Mouse (Mus musculus) limb, embryonic 10.5 days (tissue): ENCODE measurements around the gene Wwox. TPM values are rescaled to one million over a fixed set of nuclear protein-coding genes. Genes with fewer than 3 reads are reported as not detected.

ENCODE experiments used
- DNase-seq: peaks from one replicate; pipeline ENCODE4 v3.0.0-alpha.2; 2017; ENCODE audit warnings: low spot score
- H3K27ac ChIP-seq: fragments of 300-500 bp; sonication (generic); 2 replicates; pipeline ENCODE4 v1.5.1; 2016; ENCODE audit warnings: mild to moderate bottlenecking
- H3K27me3 ChIP-seq: fragments of 300-500 bp; sonication (generic); 2 replicates; pipeline ENCODE4 v1.6.1; 2016; ENCODE audit warnings: low read depth, mild to moderate bottlenecking; ENCODE audit not compliant: poor library complexity, severe bottlenecking
- H3K36me3 ChIP-seq: fragments of 300-500 bp; sonication (generic); 2 replicates; pipeline ENCODE4 v1.6.1; 2016; ENCODE audit warnings: mild to moderate bottlenecking, moderate library complexity
- H3K4me1 ChIP-seq: fragments of 300-500 bp; sonication (generic); 2 replicates; pipeline ENCODE4 v1.6.1; 2016
- H3K4me3 ChIP-seq: fragments of 300-500 bp; sonication (generic); 2 replicates; pipeline ENCODE4 v1.5.1; 2016; ENCODE audit warnings: mild to moderate bottlenecking, moderate library complexity
- H3K9me3 ChIP-seq: fragments of 300-500 bp; sonication (generic); replicated peaks from 2 replicates; pipeline ENCODE4 v1.6.1; 2016; ENCODE audit warnings: mild to moderate bottlenecking
- WGBS: fragments of 180-500 bp; shearing (Covaris S2); methylation state at CpG from one replicate; pipeline ENCODE4 v1.1.7; 2016; 5-methylcytosine and 5-hydroxymethylcytosine counted together
- polyA plus RNA-seq: library from polyadenylated mRNA; unstranded; fragments of >200 nt; fragmentation: Nextera tagmentation; extraction: Ambion mirVana; gene quantifications from 2 replicates; pipeline ENCODE4 v1.2.1, GENCODE M21; 2016

The Wwox gene
- polyA plus RNA-seq, 1 experiment from 2014 or later = 8.6 TPM

GRCm38 (mm10) chr8:114477790-114478189, 38.3 kb downstream of the Wwox start:
- Histone ChIP-seq H3K27me3 (no peaks in the 10 kb centered on the region), H3K27ac (no peak overlapping the region), H3K36me3 (no peaks in the 10 kb centered on the region), H3K4me1 (peaks cover 12% of the 10 kb centered on the region), H3K4me3 (no peak overlapping the region), H3K9me3 (no peaks in the 10 kb centered on the region)
- whole genome bisulfite sequencing = 76% methylated on average over 8 of the region's 8 CpGs
- DNase-seq = no peak

- Histone ChIP-seq H3K27me3 (no peaks in the 10 kb centered on the region), H3K36me3 (no peaks in the 10 kb centered on the region), H3K27ac (no peak overlapping the region), H3K4me3 (no peak overlapping the region), H3K9me3 (no peaks in the 10 kb centered on the region), H3K4me1 (peaks cover 12% of the 10 kb centered on the region)
- DNase-seq = no peak
- WGBS = 86% methylated on average over 8 of the region's 8 CpGs
These were observed 40.3 kb downstream of the Wwox start for GRCm38 (mm10) chr8:114479749-114480148.

- no peaks in the 10 kb centered on the region for H3K36me3 ChIP-seq
- DNase-seq = no peak
- H3K4me1 ChIP-seq = peaks cover 5% of the 10 kb centered on the region; the same call in 1 of the 2 replicates
- H3K9me3 ChIP-seq = no peaks in the 10 kb centered on the region
- H3K27ac ChIP-seq = no peak overlapping the region
- no peaks in the 10 kb centered on the region for H3K27me3 ChIP-seq
- 87% methylated on average over 5 of the region's 5 CpGs for WGBS
- H3K4me3 ChIP-seq = no peak overlapping the region
These were observed 52.3 kb downstream of the Wwox start for GRCm38 (mm10) chr8:114491662-114492160.

- Histone ChIP-seq H3K4me1 (peaks cover 75% of the 10 kb centered on the region), H3K27me3 (peaks cover 11% of the 10 kb centered on the region; the same call in 1 of the 2 replicates), H3K36me3 (no peaks in the 10 kb centered on the region), H3K4me3 (no peak overlapping the region), H3K27ac (peak overlapping the region; percentile 82), H3K9me3 (no peaks in the 10 kb centered on the region)
- 20% methylated on average over 16 of the region's 16 CpGs for WGBS
- peak; percentile 60 for DNase-seq
These were observed 60.1 kb downstream of the Wwox start for GRCm38 (mm10) chr8:114499448-114500144.

GRCm38 (mm10) chr8:114501906-114502305, 62.5 kb downstream of the Wwox start:
- Histone ChIP-seq H3K4me3 (no peak overlapping the region), H3K27me3 (peaks cover 11% of the 10 kb centered on the region; the same call in 1 of the 2 replicates), H3K27ac (peak overlapping the region; percentile 82), H3K36me3 (no peaks in the 10 kb centered on the region), H3K9me3 (no peaks in the 10 kb centered on the region), H3K4me1 (peaks cover 85% of the 10 kb centered on the region)
- WGBS = 28% methylated on average over 6 of the region's 6 CpGs
- DNase-seq = peak; percentile 59

- H3K4me3 ChIP-seq = no peak overlapping the region
- peaks cover 79% of the 10 kb centered on the region for H3K4me1 ChIP-seq
- H3K9me3 ChIP-seq = no peaks in the 10 kb centered on the region
These were observed 63.7 kb downstream of the Wwox start for GRCm38 (mm10) chr8:114503196-114503595.

DNA sequence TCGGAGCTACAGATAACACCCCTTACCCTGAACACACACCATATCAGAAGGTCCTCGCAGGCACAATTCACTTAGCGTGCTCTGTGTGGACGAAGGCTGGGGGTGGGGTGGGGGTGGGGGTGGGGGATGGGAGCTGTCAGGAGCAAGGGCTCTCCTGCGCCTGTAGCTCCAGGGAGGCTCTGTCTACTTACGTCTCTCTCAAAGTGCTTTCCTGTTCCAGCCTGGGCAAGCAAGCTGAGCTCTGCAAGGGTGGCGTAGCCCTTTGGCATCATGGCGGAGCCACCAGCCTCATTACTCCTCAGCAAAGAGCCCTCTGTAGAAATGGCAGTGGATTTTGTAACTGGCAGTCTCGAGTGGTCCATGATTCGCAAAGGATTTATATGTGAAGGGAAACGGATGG, 65.4 kb downstream of the Wwox start:
- Histone ChIP-seq H3K4me3 (no peak overlapping the region), H3K9me3 (no peaks in the 10 kb centered on the region), H3K36me3 (no peaks in the 10 kb centered on the region), H3K27me3 (0 out of 2 replicates have a peak, but pooled peaks cover 4% of the 10 kb centered on the region), H3K27ac (peak overlapping the region; percentile 82), H3K4me1 (peaks cover 71% of the 10 kb centered on the region)
- 48% methylated on average over 11 of the region's 11 CpGs for WGBS
- no peak for DNase-seq

More at GRCm38 (mm10) chr8:114503196-114503595, 63.7 kb downstream of the Wwox start:
- Histone ChIP-seq H3K27me3 (0 out of 2 replicates have a peak, but pooled peaks cover 4% of the 10 kb centered on the region), H3K27ac (peak overlapping the region; percentile 63), H3K36me3 (no peaks in the 10 kb centered on the region)
- DNase-seq = no peak
- 84% methylated on average over 3 of the region's 3 CpGs for WGBS

GRCm38 (mm10) chr8:114505351-114506347, 66.2 kb downstream of the Wwox start:
- Histone ChIP-seq H3K9me3 (no peaks in the 10 kb centered on the region), H3K4me1 (peaks cover 68% of the 10 kb centered on the region), H3K4me3 (no peak overlapping the region), H3K27me3 (0 out of 2 replicates have a peak, but pooled peaks cover 4% of the 10 kb centered on the region), H3K36me3 (no peaks in the 10 kb centered on the region), H3K27ac (peak overlapping the region; percentile 82)
- 86% methylated on average over 18 of the region's 18 CpGs for WGBS
- DNase-seq = no peak

GRCm38 (mm10) chr8:114507404-114507803, 67.9 kb downstream of the Wwox start:
- Histone ChIP-seq H3K4me3 (no peak overlapping the region), H3K27me3 (0 out of 2 replicates have a peak, but pooled peaks cover 4% of the 10 kb centered on the region), H3K4me1 (peaks cover 66% of the 10 kb centered on the region), H3K9me3 (no peaks in the 10 kb centered on the region), H3K27ac (no peak overlapping the region), H3K36me3 (no peaks in the 10 kb centered on the region)
- WGBS = 94% methylated on average over 7 of the region's 7 CpGs
- no peak for DNase-seq

DNA sequence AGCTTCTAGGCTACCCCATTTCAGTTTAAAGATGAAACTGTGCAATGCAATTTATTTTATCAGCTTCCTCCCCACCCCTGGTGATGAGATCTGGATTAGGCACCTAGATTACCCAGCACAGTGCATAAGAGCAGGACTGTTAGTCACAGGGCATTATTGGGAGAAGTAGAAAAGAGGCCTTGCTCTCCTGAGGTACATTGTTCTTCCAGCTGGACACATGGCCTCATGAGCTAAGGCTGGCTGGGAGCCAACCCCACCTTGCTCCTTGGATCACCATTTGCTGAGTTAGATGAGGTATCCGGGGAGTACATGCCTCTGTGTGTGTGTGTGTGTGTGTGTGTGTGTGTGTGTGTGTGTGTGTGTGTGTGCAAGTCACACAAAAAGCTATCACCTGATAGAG, 70.8 kb downstream of the Wwox start:
- Histone ChIP-seq H3K27me3 (peaks cover 5% of the 10 kb centered on the region; the same call in 1 of the 2 replicates), H3K9me3 (no peaks in the 10 kb centered on the region), H3K4me1 (peaks cover 57% of the 10 kb centered on the region), H3K27ac (peak overlapping the region; percentile 27; the same call in 1 of the 2 replicates), H3K4me3 (no peak overlapping the region), H3K36me3 (no peaks in the 10 kb centered on the region)
- no peak for DNase-seq
- 86% methylated on average over 1 of the region's 1 CpGs for WGBS

GRCm38 (mm10) chr8:114512075-114512935, 72.8 kb downstream of the Wwox start:
- H3K9me3 ChIP-seq = no peaks in the 10 kb centered on the region

GRCm38 (mm10) chr8:114514692-114515091, 75.2 kb downstream of the Wwox start:
- peaks cover 5% of the 10 kb centered on the region; the same call in 1 of the 2 replicates for H3K27me3 ChIP-seq
- WGBS = 32% methylated on average over 11 of the region's 11 CpGs
- peaks cover 57% of the 10 kb centered on the region for H3K4me1 ChIP-seq
- no peaks in the 10 kb centered on the region for H3K36me3 ChIP-seq
- H3K4me3 ChIP-seq = no peak overlapping the region
- peak overlapping the region; percentile 56; the same call in 1 of the 2 replicates for H3K27ac ChIP-seq
- no peaks in the 10 kb centered on the region for H3K9me3 ChIP-seq
- DNase-seq = no peak

More at GRCm38 (mm10) chr8:114512075-114512935, 72.8 kb downstream of the Wwox start:
- no peak for DNase-seq
- Histone ChIP-seq H3K4me1 (peaks cover 61% of the 10 kb centered on the region), H3K36me3 (no peaks in the 10 kb centered on the region), H3K4me3 (no peak overlapping the region), H3K27me3 (peaks cover 5% of the 10 kb centered on the region; the same call in 1 of the 2 replicates), H3K27ac (peak overlapping the region; percentile 72)
- WGBS = 57% methylated on average over 26 of the region's 26 CpGs
